Mouse (Mus musculus): ENCODE results near the gene Cacng2. TPM values are rescaled to one million over a fixed set of nuclear protein-coding genes. Genes with fewer than 3 reads are reported as not detected.

The Cacng2 gene
- polyA plus RNA-seq, 1 experiment from 2014 or later, result 2.5 TPM

DNA sequence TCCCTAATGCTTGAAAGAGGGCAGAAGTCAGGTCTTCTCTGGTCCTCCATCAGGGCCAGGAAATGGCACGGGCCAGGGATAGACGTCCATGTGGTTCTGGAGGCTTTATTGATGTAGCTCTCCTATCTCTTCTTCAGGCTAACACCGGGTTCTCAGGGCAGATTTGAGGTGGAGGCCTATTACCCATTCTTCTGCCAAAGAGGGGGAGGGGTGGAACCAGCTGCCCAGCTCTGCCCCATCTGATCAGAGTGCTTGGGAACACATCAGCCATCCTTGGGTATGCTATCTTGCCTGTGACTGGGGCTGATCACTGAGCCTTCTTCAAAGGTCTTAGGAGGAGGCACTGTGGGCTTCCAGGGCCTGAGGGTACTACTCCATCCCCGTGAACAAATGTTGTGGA is 39.5 kb downstream of the Cacng2 start:
- no peak overlapping the region for H3K27ac ChIP-seq
- H3K4me1 ChIP-seq, result peaks cover 16% of the 10 kb centered on the region
- no peak for ATAC-seq (ENCODE audit: low FRiP score)
- H3K4me3 ChIP-seq (replicated peaks), result no peak overlapping the region
- H3K9me3 ChIP-seq, result no peaks in the 10 kb centered on the region
- no peaks in the 10 kb centered on the region for H3K36me3 ChIP-seq (replicated peaks)
- WGBS, result 81% methylated on average over 4 of the region's 4 CpGs
- peaks cover 22% of the 10 kb centered on the region for H3K27me3 ChIP-seq
- no peak overlapping the region for H3K9ac ChIP-seq
- H3K4me2 ChIP-seq, result no peak overlapping the region

DNA sequence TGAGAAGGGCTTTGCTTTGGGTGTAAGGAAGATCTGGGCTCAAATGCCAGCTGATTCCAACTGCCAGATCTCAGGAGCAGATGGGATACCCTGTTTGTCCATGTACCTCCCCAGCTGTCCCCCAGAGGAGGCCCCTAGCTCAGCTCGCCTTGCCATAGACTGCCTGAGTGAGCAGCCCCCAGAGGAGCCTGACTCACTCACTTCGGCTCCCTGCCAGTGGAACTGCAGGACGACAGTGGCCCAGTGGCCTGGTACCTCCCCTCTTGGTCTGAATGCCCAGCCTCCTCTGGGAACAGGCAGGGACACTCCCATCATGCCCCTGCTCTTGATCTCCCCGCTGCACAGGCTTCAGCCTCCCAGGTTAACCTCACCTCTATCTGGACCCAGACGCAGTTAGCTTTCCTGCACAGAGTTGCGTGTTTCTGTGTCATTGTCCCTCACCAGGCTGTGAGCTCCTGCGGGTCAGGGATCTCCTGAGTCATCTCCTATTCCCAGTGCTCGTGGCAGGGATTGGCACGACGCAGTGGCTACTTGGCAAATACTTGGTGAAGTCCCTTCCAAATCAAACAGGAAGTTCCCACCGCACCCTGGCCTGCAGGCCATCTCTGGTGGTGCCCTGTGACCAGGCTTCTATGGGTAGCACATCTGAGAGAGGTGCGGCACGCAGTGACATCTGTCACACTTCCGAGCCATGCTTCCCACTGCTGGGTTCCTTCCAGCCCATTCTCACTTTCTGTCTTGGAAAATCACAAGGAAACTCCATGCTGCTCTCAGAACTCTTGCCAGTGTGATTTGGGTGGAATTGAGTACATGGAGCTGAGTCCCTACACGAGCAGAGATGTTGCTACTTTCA is 40.8 kb downstream of the Cacng2 start:
- WGBS, result 73% methylated on average over 15 of the region's 15 CpGs
- Histone ChIP-seq H3K27ac (no peak overlapping the region), H3K27me3 (peaks cover 22% of the 10 kb centered on the region), H3K4me3 (replicated peaks) (no peak overlapping the region), H3K4me2 (no peak overlapping the region), H3K9me3 (no peaks in the 10 kb centered on the region), H3K4me1 (peaks cover 16% of the 10 kb centered on the region), H3K9ac (no peak overlapping the region), H3K36me3 (replicated peaks) (no peaks in the 10 kb centered on the region)
- no peak for ATAC-seq (ENCODE audit: low FRiP score)

DNA sequence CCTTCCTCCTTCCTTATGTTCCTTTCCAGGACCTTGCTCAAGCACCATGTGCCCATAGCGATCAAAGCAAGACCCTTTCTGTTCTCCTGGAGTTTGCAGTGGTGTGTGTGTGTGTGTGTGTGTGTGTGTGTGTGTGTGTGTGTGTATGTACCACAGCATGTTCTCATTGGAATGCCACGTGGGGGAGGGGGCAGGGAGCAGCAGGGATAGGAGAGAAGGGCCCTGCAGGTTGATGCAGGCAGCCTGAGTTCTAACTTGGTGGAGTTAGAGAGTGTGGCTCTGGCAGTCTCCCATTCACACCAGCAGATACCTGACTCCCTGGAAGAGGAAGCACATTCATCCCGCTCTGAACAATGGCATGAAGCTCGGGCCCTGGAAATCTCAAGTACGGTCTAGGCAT is 41.6 kb downstream of the Cacng2 start:
- peaks cover 13% of the 10 kb centered on the region for H3K4me1 ChIP-seq
- H3K27ac ChIP-seq, result no peak overlapping the region
- WGBS, result 69% methylated on average over 5 of the region's 5 CpGs

DNA sequence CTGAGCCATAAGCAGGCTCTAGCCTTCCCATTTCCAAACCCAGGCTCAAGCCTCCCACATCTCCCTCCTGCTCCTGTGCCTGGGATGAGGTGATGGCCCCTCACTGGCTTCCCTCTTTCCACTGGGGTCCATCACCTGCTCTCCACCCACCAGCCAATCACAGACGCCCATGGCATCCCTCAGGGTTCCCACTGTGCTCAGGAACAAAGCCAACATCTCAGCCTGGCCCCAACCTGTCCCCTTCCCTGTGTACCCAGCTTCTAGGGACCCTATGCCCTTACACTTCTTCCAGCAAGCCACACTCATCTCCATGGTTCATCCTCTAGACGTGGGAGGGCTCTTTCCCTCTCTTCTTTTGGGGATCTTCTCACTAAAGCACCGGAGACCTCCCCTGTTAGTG is 43.9 kb downstream of the Cacng2 start:
- no peaks in the 10 kb centered on the region for H3K9me3 ChIP-seq
- H3K4me3 ChIP-seq (replicated peaks), result no peak overlapping the region
- 42% methylated on average over 3 of the region's 3 CpGs for WGBS
- ATAC-seq (ENCODE audit: low FRiP score), result no peak
- H3K27me3 ChIP-seq, result peaks cover 16% of the 10 kb centered on the region; the same call in 1 of the 2 replicates
- H3K4me2 ChIP-seq, result no peak overlapping the region
- no peak overlapping the region for H3K9ac ChIP-seq
- no peak overlapping the region for H3K27ac ChIP-seq
- no peaks in the 10 kb centered on the region for H3K36me3 ChIP-seq (replicated peaks)
- H3K4me1 ChIP-seq, result no peaks in the 10 kb centered on the region

More for the DNA sequence above, 41.6 kb downstream of the Cacng2 start:
- H3K4me3 ChIP-seq (replicated peaks), result no peak overlapping the region
- H3K4me2 ChIP-seq, result no peak overlapping the region
- peaks cover 22% of the 10 kb centered on the region; the same call in 1 of the 2 replicates for H3K27me3 ChIP-seq
- no peak overlapping the region for H3K9ac ChIP-seq
- H3K36me3 ChIP-seq (replicated peaks), result no peaks in the 10 kb centered on the region
- no peak for ATAC-seq (ENCODE audit: low FRiP score)
- H3K9me3 ChIP-seq, result no peaks in the 10 kb centered on the region

DNA sequence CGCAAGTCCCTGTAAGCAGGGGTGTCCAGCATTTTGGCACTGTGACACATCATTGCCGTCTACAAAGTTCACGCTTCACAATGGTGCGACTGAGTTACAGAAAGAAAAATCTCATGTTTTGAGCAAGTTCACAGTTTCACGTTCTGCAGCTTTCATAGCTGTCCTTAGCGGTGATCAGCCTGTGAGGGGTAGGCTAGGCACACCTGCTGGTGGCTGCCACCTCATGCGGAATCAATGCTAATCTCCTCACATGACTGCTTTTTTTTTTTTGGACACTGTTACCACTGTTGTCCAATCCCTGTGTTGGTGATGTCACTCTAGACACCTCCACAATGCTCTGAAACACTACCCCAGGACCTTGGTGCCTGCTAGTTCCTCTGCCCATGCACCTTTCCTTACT is 46.7 kb downstream of the Cacng2 start:
- Histone ChIP-seq H3K36me3 (replicated peaks) (no peaks in the 10 kb centered on the region), H3K27me3 (peaks cover 8% of the 10 kb centered on the region; the same call in 1 of the 2 replicates), H3K4me1 (no peaks in the 10 kb centered on the region), H3K9me3 (no peaks in the 10 kb centered on the region), H3K9ac (no peak overlapping the region), H3K4me3 (replicated peaks) (no peak overlapping the region), H3K4me2 (no peak overlapping the region), H3K27ac (no peak overlapping the region)
- WGBS, result 79% methylated on average over 7 of the region's 7 CpGs
- no peak for ATAC-seq (ENCODE audit: low FRiP score)

DNA sequence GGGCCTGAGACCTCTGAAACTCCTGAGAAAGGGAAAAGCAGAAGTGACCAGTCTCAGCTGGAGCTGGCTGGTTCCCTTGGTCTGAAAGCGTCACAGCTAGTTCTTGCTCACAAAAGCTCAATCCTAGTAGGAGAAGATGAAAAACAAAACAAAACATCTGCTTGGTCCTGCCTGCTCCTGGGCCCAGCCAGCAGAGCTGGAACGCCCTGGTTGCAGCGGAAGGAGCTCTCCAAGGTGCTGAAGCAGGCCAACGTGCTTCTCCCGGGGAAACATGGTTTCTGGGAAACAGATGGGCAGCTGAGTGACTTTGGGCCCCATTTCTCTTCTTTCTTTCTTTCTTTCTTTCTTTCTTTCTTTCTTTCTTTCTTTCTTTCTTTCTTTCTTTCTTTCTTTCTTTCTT is 53.4 kb downstream of the Cacng2 start:
- Histone ChIP-seq H3K27ac (no peak overlapping the region), H3K36me3 (replicated peaks) (no peaks in the 10 kb centered on the region)
- ATAC-seq (ENCODE audit: low FRiP score), result no peak

DNA sequence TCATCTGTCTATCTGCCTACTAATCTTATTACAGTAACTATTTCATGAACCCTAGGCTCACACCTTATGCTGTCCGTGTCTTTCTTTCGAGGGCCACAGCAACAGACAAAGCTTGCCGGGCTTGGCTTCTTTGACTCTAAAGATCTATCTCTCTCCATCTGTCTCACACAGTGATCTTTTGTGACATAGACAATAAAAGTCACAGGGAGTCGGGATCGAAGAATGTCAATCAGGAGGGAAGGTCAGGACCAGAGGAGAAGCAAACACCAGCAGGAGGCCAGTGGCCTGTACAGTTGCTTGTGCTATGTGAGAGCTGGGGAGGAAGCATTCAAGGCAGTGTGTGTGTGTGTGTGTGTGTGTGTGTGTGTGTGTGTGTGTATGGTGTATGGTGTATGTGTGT is 54.3 kb downstream of the Cacng2 start:
- Histone ChIP-seq H3K4me1 (peaks cover 3% of the 10 kb centered on the region; the same call in 1 of the 2 replicates), H3K4me3 (replicated peaks) (no peak overlapping the region), H3K9ac (no peak overlapping the region), H3K27ac (no peak overlapping the region), H3K36me3 (replicated peaks) (no peaks in the 10 kb centered on the region), H3K27me3 (0 out of 2 replicates have a peak, but pooled peaks cover 7% of the 10 kb centered on the region), H3K9me3 (no peaks in the 10 kb centered on the region), H3K4me2 (no peak overlapping the region)
- WGBS, result 19% methylated on average over 5 of the region's 5 CpGs
- no peak for ATAC-seq (ENCODE audit: low FRiP score)

More for the DNA sequence above, 53.4 kb downstream of the Cacng2 start:
- H3K4me1 ChIP-seq, result peaks cover 3% of the 10 kb centered on the region; the same call in 1 of the 2 replicates
- no peaks in the 10 kb centered on the region for H3K9me3 ChIP-seq
- H3K27me3 ChIP-seq, result 0 out of 2 replicates have a peak, but pooled peaks cover 7% of the 10 kb centered on the region
- 2% methylated on average over 5 of the region's 5 CpGs for WGBS
- no peak overlapping the region for H3K9ac ChIP-seq
- no peak overlapping the region for H3K4me3 ChIP-seq (replicated peaks)
- H3K4me2 ChIP-seq, result no peak overlapping the region

DNA sequence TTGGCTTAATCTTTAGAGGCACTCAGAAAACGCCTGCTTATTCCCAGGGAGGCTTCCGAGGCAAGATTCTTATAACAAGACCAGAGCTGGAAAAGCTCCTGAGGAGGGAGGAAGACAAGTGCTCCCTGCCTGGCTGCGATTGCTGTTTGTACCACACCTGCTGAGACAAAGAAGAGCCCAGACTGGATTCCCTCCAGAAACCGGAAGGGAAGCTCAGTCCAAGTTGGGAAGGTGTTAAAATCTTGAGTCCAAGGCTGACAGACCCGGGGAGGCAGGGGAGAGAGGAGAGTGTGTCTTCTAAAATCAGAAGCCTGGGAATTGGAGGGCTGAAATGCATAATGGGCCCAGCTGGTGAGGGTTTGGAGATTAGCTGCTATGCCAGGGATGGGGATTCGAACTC is 55.5 kb downstream of the Cacng2 start:
- H3K4me1 ChIP-seq, result peaks cover 3% of the 10 kb centered on the region; the same call in 1 of the 2 replicates
- H3K36me3 ChIP-seq (replicated peaks), result no peaks in the 10 kb centered on the region
- ATAC-seq (ENCODE audit: low FRiP score), result no peak
- H3K4me3 ChIP-seq (replicated peaks), result no peak overlapping the region
- no peak overlapping the region for H3K27ac ChIP-seq
- 0 out of 2 replicates have a peak, but pooled peaks cover 7% of the 10 kb centered on the region for H3K27me3 ChIP-seq
- WGBS, result 50% methylated on average over 6 of the region's 6 CpGs
- H3K4me2 ChIP-seq, result no peak overlapping the region
- no peaks in the 10 kb centered on the region for H3K9me3 ChIP-seq
- no peak overlapping the region for H3K9ac ChIP-seq

DNA sequence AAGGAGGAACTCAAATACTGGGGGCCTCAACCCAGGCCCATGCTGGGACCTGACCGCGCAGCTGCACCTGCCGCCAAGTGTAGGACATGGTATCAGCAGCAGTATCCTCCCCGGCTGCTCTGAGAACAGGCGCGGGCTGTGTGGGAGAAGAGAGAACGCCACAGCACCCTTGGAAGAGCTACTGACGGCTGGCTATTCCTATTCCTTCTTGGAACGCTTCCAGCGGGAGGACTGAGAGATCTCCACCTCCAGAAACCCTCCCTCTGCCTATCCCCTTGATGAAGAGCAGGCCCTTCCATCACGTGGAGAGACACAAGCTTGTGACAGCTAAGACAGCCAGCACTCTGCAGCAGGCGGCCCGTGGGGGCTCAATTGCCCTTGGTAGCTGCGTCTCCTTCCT is 57.4 kb downstream of the Cacng2 start:
- H3K4me2 ChIP-seq, result no peak overlapping the region
- H3K9me3 ChIP-seq, result no peaks in the 10 kb centered on the region
- 0 out of 2 replicates have a peak, but pooled peaks cover 3% of the 10 kb centered on the region for H3K27me3 ChIP-seq
- H3K4me1 ChIP-seq, result peaks cover 3% of the 10 kb centered on the region; the same call in 1 of the 2 replicates
- H3K36me3 ChIP-seq (replicated peaks), result no peaks in the 10 kb centered on the region
- H3K9ac ChIP-seq, result no peak overlapping the region
- ATAC-seq (ENCODE audit: low FRiP score), result no peak
- no peak overlapping the region for H3K27ac ChIP-seq
- H3K4me3 ChIP-seq (replicated peaks), result no peak overlapping the region
- WGBS, result 80% methylated on average over 14 of the region's 14 CpGs

DNA sequence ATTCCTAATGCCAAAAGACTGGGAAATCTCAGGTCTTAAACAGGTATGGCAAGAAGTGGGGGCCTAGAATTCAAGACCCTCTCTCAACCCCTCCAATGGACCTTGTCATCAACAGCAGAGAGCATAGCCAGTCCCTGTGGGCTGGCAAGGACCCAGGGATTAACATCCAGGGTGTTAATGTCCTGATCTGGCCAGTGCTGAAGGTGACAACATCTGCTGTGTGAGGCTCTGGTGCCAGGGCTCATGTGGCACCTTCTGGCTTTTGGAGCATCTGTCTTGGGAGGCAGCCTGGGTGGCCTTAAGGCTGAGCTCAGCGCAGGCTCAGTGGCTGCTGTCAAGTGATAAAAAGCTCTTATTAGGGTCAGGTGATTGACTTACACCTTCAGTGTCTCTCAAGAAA is 62.9 kb downstream of the Cacng2 start:
- H3K27ac ChIP-seq, result no peak overlapping the region
- H3K27me3 ChIP-seq, result no peaks in the 10 kb centered on the region
- no peak overlapping the region for H3K4me3 ChIP-seq (replicated peaks)
- ATAC-seq (ENCODE audit: low FRiP score), result no peak
- no peak overlapping the region for H3K9ac ChIP-seq
- no peaks in the 10 kb centered on the region for H3K36me3 ChIP-seq (replicated peaks)
- H3K4me1 ChIP-seq, result no peaks in the 10 kb centered on the region
- H3K4me2 ChIP-seq, result no peak overlapping the region
- no peaks in the 10 kb centered on the region for H3K9me3 ChIP-seq
- WGBS, result 81% methylated on average over 1 of the region's 1 CpGs

DNA sequence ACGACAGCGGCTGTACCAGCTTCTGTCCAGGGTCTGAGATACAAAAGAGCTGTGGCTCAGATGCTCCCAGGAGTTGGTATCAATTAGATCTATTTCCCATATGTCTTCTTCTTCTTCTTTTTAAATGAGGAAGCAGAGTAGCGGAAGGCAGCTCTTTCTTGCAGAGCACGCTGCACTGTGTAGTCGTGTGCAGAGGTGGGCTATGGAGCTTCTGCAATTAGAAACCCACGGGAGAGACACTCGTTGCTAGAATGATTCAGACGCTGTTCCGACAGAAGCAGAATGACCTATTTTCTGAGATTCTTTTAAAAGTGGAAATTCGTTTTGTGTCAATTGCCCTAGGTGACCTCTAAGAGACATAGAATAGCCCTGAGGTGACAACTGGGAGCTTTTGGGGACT is 69.1 kb downstream of the Cacng2 start:
- H3K36me3 ChIP-seq (replicated peaks), result no peaks in the 10 kb centered on the region
- no peak overlapping the region for H3K27ac ChIP-seq
- no peak overlapping the region for H3K4me2 ChIP-seq
- H3K9me3 ChIP-seq, result no peaks in the 10 kb centered on the region
- H3K4me3 ChIP-seq (replicated peaks), result no peak overlapping the region
- H3K27me3 ChIP-seq, result no peaks in the 10 kb centered on the region
- no peaks in the 10 kb centered on the region for H3K4me1 ChIP-seq
- no peak for ATAC-seq (ENCODE audit: low FRiP score)
- no peak overlapping the region for H3K9ac ChIP-seq
- 89% methylated on average over 10 of the region's 10 CpGs for WGBS

DNA sequence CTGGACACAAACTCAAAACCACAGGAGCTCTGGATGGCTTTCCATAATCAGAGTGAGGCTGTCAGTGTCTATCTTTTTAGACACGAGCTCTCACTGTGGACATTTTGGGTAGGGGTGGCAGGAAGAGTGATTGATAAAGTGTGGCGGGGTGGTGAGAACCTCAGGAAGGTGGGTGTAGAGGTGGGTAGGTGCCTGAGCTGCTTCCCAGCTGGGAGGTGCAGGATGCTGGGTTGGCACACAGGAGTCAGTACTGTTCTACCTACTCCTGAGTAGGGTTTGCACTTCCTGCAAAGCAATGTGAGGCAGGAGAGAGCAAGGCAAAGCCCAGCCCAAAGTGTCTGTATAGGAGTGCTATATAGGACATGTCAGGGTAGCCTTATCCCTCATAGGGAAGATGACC is 69.9 kb downstream of the Cacng2 start:
- no peak overlapping the region for H3K4me3 ChIP-seq (replicated peaks)
- 80% methylated on average over 2 of the region's 2 CpGs for WGBS

DNA sequence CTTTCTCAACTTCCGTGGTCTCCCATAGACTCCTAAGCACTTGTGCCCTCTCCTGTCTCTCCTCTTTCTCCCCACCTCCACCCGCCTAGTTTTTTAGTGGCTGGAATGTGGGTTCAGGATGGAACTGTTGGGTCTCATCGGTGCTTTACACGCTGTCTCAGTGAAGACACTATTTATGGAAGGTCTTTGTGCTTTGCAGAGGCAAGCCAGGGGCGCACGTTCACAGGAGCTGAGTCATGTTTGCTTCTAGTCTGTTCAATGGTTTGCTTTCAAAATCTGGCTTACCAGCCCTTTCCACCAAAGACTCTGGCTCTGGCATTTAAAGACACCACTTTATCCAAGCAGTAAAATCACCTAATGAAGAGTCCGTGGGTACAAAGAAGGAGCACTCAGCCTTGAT is 74.0 kb downstream of the Cacng2 start:
- Histone ChIP-seq H3K27me3 (no peaks in the 10 kb centered on the region), H3K4me1 (no peaks in the 10 kb centered on the region), H3K36me3 (replicated peaks) (no peaks in the 10 kb centered on the region), H3K9ac (no peak overlapping the region), H3K9me3 (no peaks in the 10 kb centered on the region), H3K4me3 (replicated peaks) (no peak overlapping the region), H3K4me2 (no peak overlapping the region), H3K27ac (no peak overlapping the region)
- ATAC-seq (ENCODE audit: low FRiP score), result no peak
- WGBS, result 73% methylated on average over 7 of the region's 7 CpGs

More for the DNA sequence above, 69.9 kb downstream of the Cacng2 start:
- Histone ChIP-seq H3K4me1 (no peaks in the 10 kb centered on the region), H3K27me3 (no peaks in the 10 kb centered on the region), H3K9me3 (no peaks in the 10 kb centered on the region), H3K9ac (no peak overlapping the region), H3K27ac (no peak overlapping the region), H3K36me3 (replicated peaks) (no peaks in the 10 kb centered on the region), H3K4me2 (no peak overlapping the region)
- ATAC-seq (ENCODE audit: low FRiP score), result no peak
